Mouse (Mus musculus) spleen, postnatal 36 days (tissue): ENCODE measurements at regions not wholly inside any gene's neighbourhood (a gene's known extent, or its start where the extent isn't known, plus 50 kb on each side); places are given as distances from the start of the nearest gene placed in this dataset.
A peak's percentile ranks its signal among the peaks of the same experiment; 100 is the strongest.
"Not testable (repeated sequence)": the region's sequence is repeated elsewhere in the genome, so short reads cannot be mapped to it uniquely, and the experiment has no call there.

Source experiments
- DNase-seq, 2 experiments: peaks; one replicate each; pipeline ENCODE4 v3.0.0; 2022; ENCODE audit warnings: low spot score in 2 of 2, mixed read lengths in 1 of 2

- DNase-seq: no peak
Observed at GRCm38 (mm10) chr2:10658317-10658716, 288.0 kb downstream of the Sfmbt2 start.

- DNase-seq: not testable (repeated sequence)
Observed at GRCm38 (mm10) chr2:10667915-10668314, 297.6 kb downstream of the Sfmbt2 start.

- DNase-seq: no peak
Observed at GRCm38 (mm10) chr2:10670423-10671298, 300.4 kb downstream of the Sfmbt2 start.

- DNase-seq: no peak
Observed at GRCm38 (mm10) chr2:10671299-10671632, 301.0 kb downstream of the Sfmbt2 start.

- DNase-seq: no peak
Observed at GRCm38 (mm10) chr2:10672196-10672595, 301.9 kb downstream of the Sfmbt2 start.

GRCm38 (mm10) chr2:10674738-10675349 is 304.5 kb downstream of the Sfmbt2 start:
- no peak for DNase-seq

- no peak for DNase-seq
Observed at GRCm38 (mm10) chr2:10701459-10701858, 331.1 kb downstream of the Sfmbt2 start.

GRCm38 (mm10) chr2:10718366-10718765 is 348.1 kb downstream of the Sfmbt2 start:
- no peak for DNase-seq

GRCm38 (mm10) chr2:10734337-10734736 is 364.0 kb downstream of the Sfmbt2 start:
- not testable (repeated sequence) for DNase-seq

- DNase-seq: no peak
Observed at GRCm38 (mm10) chr2:10736696-10737457, 366.6 kb downstream of the Sfmbt2 start.

GRCm38 (mm10) chr2:10737458-10737775 is 367.1 kb downstream of the Sfmbt2 start:
- DNase-seq: no peak

- no peak for DNase-seq
Observed at GRCm38 (mm10) chr2:10745127-10745526, 374.8 kb downstream of the Sfmbt2 start.

- no peak for DNase-seq
Observed at GRCm38 (mm10) chr2:10755375-10755774, 385.1 kb downstream of the Sfmbt2 start.

- no peak for DNase-seq
Observed at GRCm38 (mm10) chr2:10757202-10757840, 387.0 kb downstream of the Sfmbt2 start.

- DNase-seq: no peak
Observed at GRCm38 (mm10) chr2:10757886-10758285, 387.6 kb downstream of the Sfmbt2 start.

GRCm38 (mm10) chr2:10762236-10762635 is 391.9 kb downstream of the Sfmbt2 start:
- no peak for DNase-seq

GRCm38 (mm10) chr2:10783071-10783470 is 388.8 kb upstream of the Prkcq start:
- DNase-seq: no peak

- DNase-seq: no peak
Observed at GRCm38 (mm10) chr2:10783594-10783993, 388.3 kb upstream of the Prkcq start.

- no peak for DNase-seq
Observed at GRCm38 (mm10) chr2:10784266-10784665, 387.6 kb upstream of the Prkcq start.

- peak in 1 of 2 experiments; percentile 4 for DNase-seq
Observed at GRCm38 (mm10) chr2:10785156-10785555, 386.8 kb upstream of the Prkcq start.

GRCm38 (mm10) chr2:10788509-10788908 is 383.4 kb upstream of the Prkcq start:
- no peak for DNase-seq

GRCm38 (mm10) chr2:10791233-10791632 is 380.7 kb upstream of the Prkcq start:
- no peak for DNase-seq
